Mouse (Mus musculus): Measurements from ENCODE around the gene Olfr49.
A peak's percentile ranks its signal among the peaks of the same experiment; 100 is the strongest.

DNA sequence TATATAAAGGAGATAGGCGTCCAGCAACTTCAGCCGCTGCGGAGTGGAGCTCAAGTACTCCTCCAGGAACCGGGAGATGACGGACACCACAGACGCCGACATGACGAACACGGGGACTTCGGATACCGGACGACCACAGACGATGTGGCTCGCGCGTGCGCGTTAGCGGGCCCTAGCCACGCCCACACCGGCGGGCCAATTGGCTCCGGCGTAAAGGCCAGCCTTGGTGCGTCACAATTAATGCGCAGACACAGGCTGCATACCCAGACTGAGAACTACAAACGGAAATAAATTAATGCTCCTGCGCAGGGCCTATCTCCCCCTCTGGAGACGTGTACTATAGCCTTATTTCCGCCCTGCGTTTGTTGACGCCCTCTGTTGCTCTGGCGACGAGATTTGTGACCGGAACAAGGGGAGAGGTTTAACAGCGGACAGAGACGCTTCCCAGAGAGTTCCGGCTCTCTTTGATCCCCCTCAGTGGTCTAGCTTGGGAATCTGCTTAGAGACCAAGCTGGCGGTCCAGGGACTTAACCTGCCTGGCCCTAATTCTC, 30.9 kb downstream of the Olfr49 start, which contains the start of the genes Dad1 and Abhd4:
- TF ChIP-seq CTCF (IDR thresholded peaks at IDR 0.05; ENCODE audit: control insufficient read depth, insufficient read depth, low read length) (no peak), POLR2A (IDR thresholded peaks at IDR 0.05; ENCODE audit: borderline replicate concordance, control insufficient read depth, low read depth, low read length) (peak; percentile 92)
